Comparison of ENCODE assay signal across 15 mouse cellular contexts in the genomic region with DNA sequence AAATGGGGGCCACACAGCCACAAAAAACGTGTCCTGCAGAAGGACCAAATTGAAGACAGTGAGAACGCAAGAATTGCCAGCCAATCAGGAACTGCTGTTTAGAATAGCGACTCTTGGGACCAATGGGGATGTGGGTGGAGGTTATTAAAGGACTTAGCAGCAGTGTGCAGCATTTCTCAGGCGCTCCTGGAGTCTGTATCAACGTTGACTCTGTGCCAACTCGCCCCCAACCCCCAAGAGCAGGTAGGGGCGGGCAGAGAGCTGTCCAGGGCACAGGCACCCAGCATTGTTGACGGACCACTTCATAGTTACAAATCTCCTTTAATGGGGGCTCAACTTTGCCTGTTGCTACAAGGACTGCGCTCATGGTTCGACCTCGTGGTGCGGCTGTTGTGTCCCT.
"Had no signal": no experiment of that assay in that cellular context is flagged by ENCODE, and none has a peak within 500 bp of the region (broad histone marks: within the 10 kb centered on the region; RNA-seq: fewer than 3 reads in every experiment).

No protein-coding gene starts in this region.

- H3K4me2 ChIP-seq: liver, embryonic 13.5 days; lung, embryonic 14.5 days; midbrain, embryonic 13.5 days had no signal

- H3K9ac ChIP-seq: liver, embryonic 13.5 days; lung, embryonic 14.5 days; midbrain, embryonic 13.5 days had no signal

- H3K27ac ChIP-seq: left cerebral cortex, adult 2 months; liver, embryonic 13.5 days; macrophage; midbrain, embryonic 13.5 days; stomach, postnatal 0 days had no signal

- ATAC-seq: lung, postnatal 0 days; midbrain, embryonic 13.5 days had no signal

- H3K9me3 ChIP-seq: liver, embryonic 13.5 days had no signal

- H3K4me3 ChIP-seq: left cerebral cortex, adult 2 months; liver, embryonic 13.5 days; midbrain, embryonic 13.5 days had no signal

- DNase-seq: kidney, adult 18-20 months; kidney, adult 9 months; kidney, postnatal 14 days; kidney, postnatal 4 days; layer of hippocampus, adult 9-11 months; liver, embryonic 13.5 days; lung, embryonic 14.5 days; thymus, adult 2 months; thymus, postnatal 14 days; thymus, postnatal 4 days had no signal

- H3K36me3 ChIP-seq: liver, embryonic 13.5 days had no signal
